Mouse (Mus musculus) intestine, embryonic 15.5 days (tissue): ENCODE measurements around the gene Krt34. TPM values are rescaled to one million over a fixed set of nuclear protein-coding genes. Genes with fewer than 3 reads are reported as not detected.

Source experiments
- ATAC-seq: fragments of 200-750 bp; cut with Nextera tagmentation; 2 replicates; pipeline ENCODE4 v1.8.0; 2017; ENCODE audit warnings: moderate TSS enrichment, moderate library complexity
- H3K27ac ChIP-seq: fragments of 300-500 bp; sonication (generic); 2 replicates; pipeline ENCODE4 v1.5.1; 2015; ENCODE audit warnings: mild to moderate bottlenecking, inconsistent platforms
- H3K27me3 ChIP-seq: fragments of 300-500 bp; sonication (generic); replicated peaks from 2 replicates; pipeline ENCODE4 v1.6.1; 2015; ENCODE audit warnings: inconsistent platforms
- H3K36me3 ChIP-seq: fragments of 300-500 bp; sonication (generic); 2 replicates; pipeline ENCODE4 v1.6.1; 2015; ENCODE audit warnings: inconsistent platforms
- H3K4me1 ChIP-seq: fragments of 300-500 bp; sonication (generic); replicated peaks from 2 replicates; pipeline ENCODE4 v1.6.1; 2015; ENCODE audit warnings: inconsistent platforms
- H3K4me2 ChIP-seq: fragments of 300-500 bp; sonication (generic); replicated peaks from 2 replicates; pipeline ENCODE4 v1.6.1; 2015; ENCODE audit warnings: mild to moderate bottlenecking, inconsistent platforms
- H3K4me3 ChIP-seq: fragments of 300-500 bp; sonication (generic); replicated peaks from 2 replicates; pipeline ENCODE4 v1.5.1; 2015; ENCODE audit warnings: inconsistent platforms
- H3K9ac ChIP-seq: fragments of 300-500 bp; sonication (generic); 2 replicates; pipeline ENCODE4 v1.6.1; 2015; ENCODE audit warnings: inconsistent platforms
- H3K9me3 ChIP-seq: fragments of 300-500 bp; sonication (generic); 2 replicates; pipeline ENCODE4 v1.6.1; 2016; ENCODE audit warnings: inconsistent platforms
- WGBS: fragments of 180-500 bp; shearing (Covaris S2); methylation state at CpG from one replicate; pipeline ENCODE4 v1.1.7; 2015; 5-methylcytosine and 5-hydroxymethylcytosine counted together
- polyA plus RNA-seq: library from polyadenylated mRNA; unstranded; fragments of >200 nt; fragmentation: Nextera tagmentation; extraction: Ambion mirVana; gene quantifications from 2 replicates; pipeline ENCODE4 v1.2.1, GENCODE M21; 2015

The Krt34 gene
- polyA plus RNA-seq = not detected in 2 replicates

DNA sequence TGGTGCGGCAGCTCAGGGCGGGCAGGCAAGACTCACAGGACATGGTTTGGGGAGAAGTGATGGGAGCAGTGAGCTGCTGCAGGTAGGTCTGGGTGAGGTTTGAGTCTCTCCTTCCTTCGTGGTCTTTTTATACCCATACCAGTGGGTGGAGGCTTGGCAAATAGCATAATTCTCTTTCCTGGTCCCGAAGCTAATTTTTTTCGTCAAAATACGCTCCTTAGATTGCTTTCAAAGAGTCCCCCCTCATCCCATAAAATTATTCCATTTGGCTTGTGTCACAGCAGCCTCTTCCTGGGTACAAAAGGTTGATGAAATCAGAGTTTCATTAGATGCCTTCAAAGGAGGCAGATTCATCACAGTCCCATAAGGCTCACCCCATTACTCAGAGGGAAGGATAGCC lies at the start of gene Krt34:
TSS of gene Krt34 (minus strand) at position 101 of the 400 bp plus-strand sequence.
- Histone ChIP-seq H3K27me3 (no peaks in the 10 kb centered on the region), H3K27ac (no peak within 1 kb of the TSS), H3K4me2 (no peak within 1 kb of the TSS), H3K9me3 (no peaks in the 10 kb centered on the region), H3K4me3 (no peak within 1 kb of the TSS), H3K9ac (no peak within 1 kb of the TSS), H3K36me3 (no peaks in the 10 kb centered on the region), H3K4me1 (0 out of 2 replicates have a peak, but pooled peaks cover under 1% of the 10 kb centered on the region)
- 88% methylated on average over 6 of the region's 6 CpGs for WGBS
- ATAC-seq = no peak

DNA sequence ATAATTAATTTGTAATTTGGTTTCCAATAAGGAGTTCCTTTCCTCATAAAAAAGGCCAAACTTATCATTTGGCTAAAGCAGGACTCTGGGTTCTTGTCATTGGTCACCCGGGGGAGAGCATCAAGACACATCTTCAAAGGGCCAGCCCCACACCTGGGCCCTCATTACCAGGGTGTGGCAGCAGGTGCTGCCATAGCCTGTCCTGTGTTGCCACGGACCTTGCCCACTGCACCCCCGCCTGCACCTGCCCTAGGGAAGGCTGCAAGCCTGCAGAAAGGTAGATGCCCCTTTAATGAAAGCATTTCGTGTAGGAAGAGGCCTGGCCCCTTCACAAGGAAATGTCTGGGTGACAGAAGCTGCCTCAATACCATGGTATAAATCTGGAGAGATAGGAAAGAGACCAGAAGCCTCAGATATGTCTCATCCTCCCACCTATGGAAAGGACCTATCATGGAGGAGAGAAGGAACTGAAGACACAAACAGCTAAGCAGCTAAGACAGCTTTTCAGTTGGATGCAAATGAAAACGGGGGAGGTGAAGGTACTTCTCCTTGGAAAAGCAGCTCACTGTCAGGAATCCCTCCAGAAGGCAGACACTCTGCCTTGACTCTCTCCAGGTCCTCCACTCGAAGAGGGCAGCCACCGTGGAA lies 47.1 kb upstream of the Krt34 start:
- Histone ChIP-seq H3K4me1 (no peaks in the 10 kb centered on the region; the same call in 1 of the 2 replicates), H3K27me3 (no peaks in the 10 kb centered on the region), H3K4me2 (no peak overlapping the region), H3K9me3 (no peaks in the 10 kb centered on the region), H3K4me3 (no peak overlapping the region), H3K9ac (no peak overlapping the region), H3K27ac (no peak overlapping the region), H3K36me3 (no peaks in the 10 kb centered on the region)
- ATAC-seq = peak; percentile 78
- WGBS = 55% methylated on average over 7 of the region's 7 CpGs

DNA sequence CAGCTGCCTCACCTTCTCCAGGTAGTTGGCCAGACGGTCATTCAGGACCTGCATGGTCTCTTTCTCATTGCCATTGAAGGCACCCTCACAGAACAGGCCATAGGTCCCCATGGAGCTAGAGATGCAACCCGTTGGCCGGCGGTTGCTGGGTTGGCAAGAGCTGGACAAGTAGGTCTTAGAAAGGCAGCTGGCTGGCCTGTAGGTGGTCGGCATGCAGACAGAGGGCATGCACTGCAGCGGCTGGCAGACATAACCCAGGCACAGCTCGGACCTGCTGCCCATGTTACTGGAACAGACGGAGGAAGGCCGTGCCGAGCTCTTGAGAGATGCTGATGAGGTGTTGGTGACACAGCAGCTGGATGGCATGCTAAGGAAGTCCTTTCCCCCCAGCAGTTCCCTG lies 46.5 kb upstream of the Krt34 start, which contains the start of gene Krt32:
TSS of gene Krt32 (minus strand) at position 366 of the 400 bp plus-strand sequence.
- 92% methylated on average over 10 of the region's 10 CpGs for WGBS
- Histone ChIP-seq H3K27me3 (no peaks in the 10 kb centered on the region), H3K4me2 (no peak within 1 kb of the TSS), H3K9me3 (no peaks in the 10 kb centered on the region), H3K9ac (no peak within 1 kb of the TSS), H3K4me3 (no peak within 1 kb of the TSS), H3K36me3 (no peaks in the 10 kb centered on the region), H3K27ac (no peak within 1 kb of the TSS), H3K4me1 (no peaks in the 10 kb centered on the region; the same call in 1 of the 2 replicates)
- ATAC-seq = no peak

GRCm38 (mm10) chr11:100073873-100074272 lies 32.5 kb upstream of the Krt34 start:
- ATAC-seq = no peak
- Histone ChIP-seq H3K4me2 (no peak overlapping the region), H3K4me3 (no peak overlapping the region), H3K4me1 (no peaks in the 10 kb centered on the region), H3K36me3 (no peaks in the 10 kb centered on the region), H3K27me3 (no peaks in the 10 kb centered on the region), H3K9ac (no peak overlapping the region), H3K9me3 (no peaks in the 10 kb centered on the region), H3K27ac (no peak overlapping the region)
- WGBS = 78% methylated on average over 1 of the region's 1 CpGs

GRCm38 (mm10) chr11:100067293-100068036 lies 26.1 kb upstream of the Krt34 start:
- Histone ChIP-seq H3K27me3 (no peaks in the 10 kb centered on the region), H3K4me2 (no peak overlapping the region), H3K4me3 (no peak overlapping the region), H3K27ac (no peak overlapping the region), H3K9me3 (no peaks in the 10 kb centered on the region), H3K36me3 (no peaks in the 10 kb centered on the region), H3K4me1 (no peaks in the 10 kb centered on the region), H3K9ac (no peak overlapping the region)
- 64% methylated on average over 17 of the region's 17 CpGs for WGBS
- ATAC-seq = peak; percentile 89

DNA sequence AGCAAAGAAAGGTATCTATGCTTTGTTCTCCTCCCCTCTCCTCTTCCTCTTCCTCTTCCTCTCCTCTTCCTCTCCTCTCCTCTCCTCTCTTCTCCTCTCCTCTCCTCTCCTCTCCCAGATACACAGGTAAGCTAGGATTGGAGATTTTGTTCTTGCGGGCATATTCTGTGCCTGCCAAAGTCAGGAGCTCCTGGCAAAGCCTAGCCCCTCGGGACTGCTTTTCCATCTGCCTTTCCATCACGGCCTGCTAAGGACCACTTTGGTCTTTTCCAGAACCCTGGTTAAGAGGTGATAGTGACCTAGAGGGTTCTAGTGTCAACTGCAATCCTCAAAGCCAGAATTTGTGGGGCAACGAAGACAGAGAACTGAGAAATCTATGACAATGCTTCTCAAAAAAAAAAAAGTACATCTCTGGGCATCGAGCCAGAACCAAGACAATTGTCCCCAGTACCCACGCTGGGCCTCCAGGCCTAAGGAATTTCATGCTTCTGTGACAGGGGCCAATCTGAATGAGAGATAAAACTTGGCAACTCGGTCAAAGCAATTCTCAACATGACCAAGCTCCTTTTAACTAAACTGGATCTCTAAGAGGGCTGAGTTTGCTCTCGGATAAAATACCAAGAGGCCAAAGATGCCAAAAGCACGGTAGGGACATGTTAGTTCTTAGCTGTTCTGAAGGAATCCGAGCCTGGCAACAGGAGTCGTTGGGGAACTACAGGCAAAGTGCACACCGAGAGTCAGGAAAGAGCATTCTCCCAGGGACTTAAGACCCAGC lies 25.1 kb upstream of the Krt34 start:
- H3K9ac ChIP-seq = no peak overlapping the region
- H3K4me3 ChIP-seq = no peak overlapping the region
- H3K9me3 ChIP-seq = no peaks in the 10 kb centered on the region
- H3K4me2 ChIP-seq = no peak overlapping the region
- no peaks in the 10 kb centered on the region for H3K36me3 ChIP-seq
- WGBS = 77% methylated on average over 12 of the region's 12 CpGs
- H3K27me3 ChIP-seq = no peaks in the 10 kb centered on the region
- H3K27ac ChIP-seq = no peak overlapping the region
- ATAC-seq = no peak
- no peaks in the 10 kb centered on the region for H3K4me1 ChIP-seq

- no peaks in the 10 kb centered on the region for H3K27me3 ChIP-seq
- WGBS = 79% methylated on average over 8 of the region's 8 CpGs
- no peak overlapping the region for H3K4me3 ChIP-seq
- H3K4me1 ChIP-seq = no peaks in the 10 kb centered on the region
- H3K27ac ChIP-seq = no peak overlapping the region
- no peak overlapping the region for H3K9ac ChIP-seq
- H3K9me3 ChIP-seq = no peaks in the 10 kb centered on the region
- H3K36me3 ChIP-seq = no peaks in the 10 kb centered on the region
- no peak overlapping the region for H3K4me2 ChIP-seq
- ATAC-seq = no peak
Measured at GRCm38 (mm10) chr11:100058875-100059274, 17.5 kb upstream of the Krt34 start.

- H3K27ac ChIP-seq = no peak overlapping the region
- no peak overlapping the region for H3K4me2 ChIP-seq
- no peak overlapping the region for H3K9ac ChIP-seq
- H3K36me3 ChIP-seq = no peaks in the 10 kb centered on the region
- H3K4me1 ChIP-seq = no peaks in the 10 kb centered on the region
- H3K4me3 ChIP-seq = no peak overlapping the region
- no peak for ATAC-seq
- 59% methylated on average over 9 of the region's 9 CpGs for WGBS
- H3K27me3 ChIP-seq = no peaks in the 10 kb centered on the region
- no peaks in the 10 kb centered on the region for H3K9me3 ChIP-seq
Measured at GRCm38 (mm10) chr11:100055686-100056655, 14.6 kb upstream of the Krt34 start.

DNA sequence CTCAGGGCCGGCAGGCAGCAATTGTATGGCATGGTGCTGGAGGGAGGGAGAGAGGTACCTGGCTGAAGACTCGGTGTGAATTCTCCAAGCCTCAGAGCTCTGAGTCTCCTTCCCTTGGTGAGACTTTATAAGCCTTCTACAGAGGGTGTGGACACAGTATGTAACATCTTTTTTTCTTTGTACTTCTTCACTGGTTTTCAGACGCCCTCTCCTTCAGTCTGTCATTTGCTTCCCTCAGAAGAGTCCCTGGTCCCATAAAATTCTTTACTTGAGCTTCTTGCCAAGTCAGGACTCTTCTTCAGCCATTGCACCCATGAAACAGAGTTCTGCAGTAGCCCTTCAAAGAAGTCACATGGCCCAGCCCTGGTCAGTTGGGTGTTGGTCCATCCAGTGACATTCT lies 9.1 kb upstream of the Krt34 start, which contains the start of gene Krt31:
TSS of gene Krt31 (minus strand) at position 101 of the 400 bp plus-strand sequence.
- Histone ChIP-seq H3K27me3 (no peaks in the 10 kb centered on the region), H3K27ac (no peak within 1 kb of the TSS), H3K4me2 (no peak within 1 kb of the TSS), H3K4me1 (0 out of 2 replicates have a peak, but pooled peaks cover 3% of the 10 kb centered on the region), H3K4me3 (no peak within 1 kb of the TSS), H3K36me3 (no peaks in the 10 kb centered on the region), H3K9ac (no peak within 1 kb of the TSS), H3K9me3 (no peaks in the 10 kb centered on the region)
- WGBS = 85% methylated on average over 3 of the region's 3 CpGs
- no peak for ATAC-seq

- Histone ChIP-seq H3K9me3 (no peaks in the 10 kb centered on the region), H3K27me3 (no peaks in the 10 kb centered on the region), H3K27ac (no peak overlapping the region), H3K36me3 (no peaks in the 10 kb centered on the region), H3K4me2 (no peak overlapping the region), H3K9ac (no peak overlapping the region), H3K4me3 (no peak overlapping the region), H3K4me1 (0 out of 2 replicates have a peak, but pooled peaks cover 3% of the 10 kb centered on the region)
- 67% methylated on average over 2 of the region's 2 CpGs for WGBS
- peak; percentile 78; the same call in 1 of the 2 replicates for ATAC-seq
Measured at GRCm38 (mm10) chr11:100047193-100047592, 5.8 kb upstream of the Krt34 start.

GRCm38 (mm10) chr11:100046303-100046866 lies 5.0 kb upstream of the Krt34 start:
- H3K4me3 ChIP-seq = no peak overlapping the region
- H3K27me3 ChIP-seq = no peaks in the 10 kb centered on the region
- no peak overlapping the region for H3K9ac ChIP-seq
- no peak overlapping the region for H3K27ac ChIP-seq
- H3K4me2 ChIP-seq = no peak overlapping the region
- no peak for ATAC-seq
- WGBS = 56% methylated on average over 6 of the region's 6 CpGs
- H3K4me1 ChIP-seq = 0 out of 2 replicates have a peak, but pooled peaks cover 3% of the 10 kb centered on the region
- no peaks in the 10 kb centered on the region for H3K36me3 ChIP-seq
- no peaks in the 10 kb centered on the region for H3K9me3 ChIP-seq
